Mouse (Mus musculus) MEL (cell line): Measurements from ENCODE around the gene Hipk3. TPM values are rescaled to one million over a fixed set of nuclear protein-coding genes. Genes with fewer than 3 reads are reported as not detected.

Experiments
- DNase-seq: peaks from one replicate; pipeline ENCODE4 v3.0.0; 2011; ENCODE audit warnings: low read depth, low spot score
- H3K27ac ChIP-seq: 2 replicates; pipeline ENCODE4 v1.5.1; 2012; ENCODE audit warnings: low read depth, mild to moderate bottlenecking, control low read depth, low read length, moderate library complexity; ENCODE audit not compliant: control insufficient read depth
- H3K27me3 ChIP-seq, 2 experiments: fragments of 150-350 bp in 1 of 2; sonication (generic) in 1 of 2; 2 replicates each; pipeline ENCODE4 v1.6.1; 2012; ENCODE audit warnings: low read length in 2 of 2, mild to moderate bottlenecking in 2 of 2, improper control_type of control experiment in 1 of 2, moderate library complexity in 1 of 2; ENCODE audit not compliant: insufficient read depth in 2 of 2, control insufficient read depth in 1 of 2
- H3K36me3 ChIP-seq, 2 experiments: 2 replicates each; pipeline ENCODE4 v1.6.1; 2012 to 2014; ENCODE audit warnings: low read length in 2 of 2, improper control_type of control experiment in 1 of 2, inconsistent platforms in 1 of 2, mild to moderate bottlenecking in 1 of 2; ENCODE audit not compliant: insufficient read depth in 2 of 2, control insufficient read depth in 1 of 2
- H3K4me1 ChIP-seq, 2 experiments: fragments of 150-350 bp in 1 of 2; sonication (generic) in 1 of 2; 2 replicates each; pipeline ENCODE4 v1.6.1; 2012; ENCODE audit warnings: low read length in 2 of 2, improper control_type of control experiment in 1 of 2, mild to moderate bottlenecking in 1 of 2; ENCODE audit not compliant: insufficient read depth in 2 of 2, control insufficient read depth in 1 of 2
- H3K4me3 ChIP-seq, 2 experiments: fragments of 150-350 bp in 1 of 2; sonication (generic) in 1 of 2; 2 replicates each; pipeline ENCODE4 v1.5.1; 2012; ENCODE audit warnings: low read depth in 2 of 2, low read length in 2 of 2, mild to moderate bottlenecking in 2 of 2, moderate library complexity in 2 of 2, control low read depth in 1 of 2, improper control_type of control experiment in 1 of 2; ENCODE audit not compliant: control insufficient read depth in 1 of 2, insufficient read depth in 1 of 2
- H3K79me2 ChIP-seq: 2 replicates; pipeline ENCODE4 v1.6.1; 2012; ENCODE audit warnings: mild to moderate bottlenecking, low read length, moderate library complexity; ENCODE audit not compliant: control insufficient read depth, poor library complexity, insufficient read depth
- H3K9ac ChIP-seq: 2 replicates; pipeline ENCODE4 v1.6.1; 2012; ENCODE audit warnings: low read depth, mild to moderate bottlenecking, control low read depth, low read length, moderate library complexity; ENCODE audit not compliant: control insufficient read depth, poor library complexity, severe bottlenecking
- H3K9me3 ChIP-seq: fragments of 150-350 bp; sonication (generic); replicated peaks from 2 replicates; pipeline ENCODE4 v1.6.1; 2012; ENCODE audit warnings: mild to moderate bottlenecking, low read length, improper control_type of control experiment, moderate library complexity; ENCODE audit not compliant: insufficient read depth
- CHD1 ChIP-seq: IDR thresholded peaks from 2 replicates; pipeline ENCODE4 v1.6.1; 2012; ENCODE audit warnings: low read depth, mild to moderate bottlenecking, inconsistent platforms, low read length, improper control_type of control experiment
- CHD2 ChIP-seq: IDR thresholded peaks from 2 replicates; pipeline ENCODE4 v1.6.1; 2011; ENCODE audit warnings: low read length, improper control_type of control experiment
- CTCF ChIP-seq, 3 experiments: IDR thresholded peaks in 2 of 3; conservative IDR thresholded peaks in 1 of 3; 2 replicates each; pipeline ENCODE4 v1.5.1; 2011 to 2012; ENCODE audit warnings: low read length in 3 of 3, low read depth in 2 of 3, mild to moderate bottlenecking in 2 of 3, improper control_type of control experiment in 1 of 3, inconsistent platforms in 1 of 3, mixed read lengths in 1 of 3, moderate library complexity in 1 of 3; ENCODE audit not compliant: control insufficient read depth in 1 of 3, insufficient read depth in 1 of 3, poor library complexity in 1 of 3, severe bottlenecking in 1 of 3
- EP300 ChIP-seq, 2 experiments: IDR thresholded peaks; 2 replicates each; pipeline ENCODE4 v1.6.1; 2011; ENCODE audit warnings: improper control_type of control experiment in 2 of 2, low read length in 2 of 2, low read depth in 1 of 2, mild to moderate bottlenecking in 1 of 2
- ETS1 ChIP-seq: IDR thresholded peaks from 2 replicates; pipeline ENCODE4 v1.6.1; 2012; ENCODE audit warnings: low read depth, mild to moderate bottlenecking, inconsistent platforms, low read length, improper control_type of control experiment, moderate library complexity
- GABPA ChIP-seq: IDR thresholded peaks from 2 replicates; pipeline ENCODE4 v1.6.1; 2012; ENCODE audit warnings: low read depth, mild to moderate bottlenecking, inconsistent platforms, low read length, improper control_type of control experiment, moderate library complexity
- GATA1 ChIP-seq: IDR thresholded peaks from 2 replicates; pipeline ENCODE4 v1.6.1; 2011; ENCODE audit warnings: low read depth, low read length, improper control_type of control experiment
- JUND ChIP-seq: IDR thresholded peaks from 2 replicates; pipeline ENCODE4 v1.6.1; 2011; ENCODE audit warnings: low read depth, mild to moderate bottlenecking, improper control_type of control experiment, low read length
- MAFK ChIP-seq: IDR thresholded peaks from 2 replicates; pipeline ENCODE4 v1.6.1; 2011; ENCODE audit warnings: low read depth, mild to moderate bottlenecking, low read length, improper control_type of control experiment, borderline replicate concordance
- MAX ChIP-seq: IDR thresholded peaks from 2 replicates; pipeline ENCODE4 v1.6.1; 2011; ENCODE audit warnings: low read length, improper control_type of control experiment
- MEF2A ChIP-seq: IDR thresholded peaks from 2 replicates; pipeline ENCODE4 v1.6.1; 2014; ENCODE audit warnings: low read depth, mild to moderate bottlenecking, inconsistent platforms, low read length, improper control_type of control experiment; ENCODE audit not compliant: poor library complexity, insufficient replicate concordance, severe bottlenecking; ENCODE audit errors: extremely low read depth
- POLR2AphosphoS2 ChIP-seq: IDR thresholded peaks from 2 replicates; pipeline ENCODE4 v1.6.1; 2011; ENCODE audit warnings: low read length, improper control_type of control experiment
- POLR2AphosphoS5 ChIP-seq: IDR thresholded peaks from 2 replicates; pipeline ENCODE4 v1.6.1; 2012; ENCODE audit warnings: low read depth, borderline replicate concordance, mild to moderate bottlenecking, inconsistent platforms, low read length, moderate library complexity, mixed read lengths
- TAL1 ChIP-seq: IDR thresholded peaks from 2 replicates; pipeline ENCODE4 v1.6.1; 2012; ENCODE audit warnings: mild to moderate bottlenecking, inconsistent platforms, low read length, moderate library complexity, mixed read lengths
- TBP ChIP-seq: IDR thresholded peaks from 2 replicates; pipeline ENCODE4 v1.8.0; 2011; ENCODE audit warnings: low read depth, low read length, improper control_type of control experiment
- TCF12 ChIP-seq: IDR thresholded peaks from 2 replicates; pipeline ENCODE4 v1.6.1; 2014; ENCODE audit warnings: low read depth, mild to moderate bottlenecking, inconsistent platforms, low read length, improper control_type of control experiment, moderate library complexity
- USF2 ChIP-seq, 2 experiments: IDR thresholded peaks; 2 replicates each; pipeline ENCODE4 v1.6.1; 2011 to 2012; ENCODE audit warnings: improper control_type of control experiment in 2 of 2, low read length in 2 of 2, borderline replicate concordance in 1 of 2, inconsistent platforms in 1 of 2, low read depth in 1 of 2, mild to moderate bottlenecking in 1 of 2; ENCODE audit not compliant: insufficient read depth in 1 of 2
- ZC3H11A ChIP-seq: IDR thresholded peaks from 2 replicates; pipeline ENCODE4 v1.6.1; 2012; ENCODE audit warnings: low read depth, mild to moderate bottlenecking, inconsistent platforms, low read length, improper control_type of control experiment
- ZKSCAN1 ChIP-seq: IDR thresholded peaks from 2 replicates; pipeline ENCODE4 v1.6.1; 2012; ENCODE audit warnings: low read depth, mild to moderate bottlenecking, inconsistent platforms, low read length, improper control_type of control experiment, moderate library complexity
- ZNF384 ChIP-seq: IDR thresholded peaks from 2 replicates; pipeline ENCODE4 v1.6.1; 2012; ENCODE audit warnings: low read depth, mild to moderate bottlenecking, inconsistent platforms, low read length, improper control_type of control experiment
- polyA plus RNA-seq, 2 experiments: library from polyadenylated mRNA; stranded (reverse) in 1 of 2; unstranded in 1 of 2; fragments of >175 nt in 1 of 2; fragments of >200 nt in 1 of 2; gene quantifications; 2 replicates each; pipeline versions ENCODE4 v1.2.1 to v1.2.4; 2012; ENCODE audit warnings: low replicate concordance in 2 of 2, low read depth in 1 of 2; ENCODE audit not compliant: insufficient read length in 2 of 2, insufficient read depth in 1 of 2, missing spikeins in 1 of 2
- total RNA-seq: library from RNA; depleted of rRNA; stranded (reverse); fragments of 300-350 nt; gene quantifications from 2 replicates; pipeline ENCODE4 v1.2.3, GENCODE M21; 2012

The Hipk3 gene
- total and polyA plus RNA-seq, 3 experiments, result 11.9 to 19.4 (median 17.0) TPM

GRCm38 (mm10) chr2:104419999-104420398 lies 74.2 kb downstream of the Hipk3 start:
- Histone ChIP-seq H3K4me1 (peaks cover 0 to 8% of the 10 kb centered on the region in 2 experiments; a peak in 1 of 4 replicates), H3K79me2 (no peaks in the 10 kb centered on the region), H3K9me3 (no peaks in the 10 kb centered on the region), H3K27me3 (no peaks in the 10 kb centered on the region; a peak in 1 of 4 replicates), H3K9ac (no peak overlapping the region), H3K27ac (no peak overlapping the region), H3K36me3 (no peaks in the 10 kb centered on the region; a peak in 1 of 4 replicates)
- TF ChIP-seq TAL1 (no peak), ZC3H11A (no peak), POLR2AphosphoS2 (no peak), MEF2A (no peak), TCF12 (no peak), TBP (no peak), MAFK (no peak), CTCF (IDR thresholded peaks at IDR 0.05 in 2 of 3, conservative IDR thresholded peaks at IDR 0.05 in 1 of 3; ENCODE audit: control insufficient read depth in 1 of 3, insufficient read depth in 1 of 3, low read depth in 2 of 3, low read length in 3 of 3, poor library complexity in 1 of 3, severe bottlenecking in 1 of 3) (no peak), CHD1 (no peak)
- TF ChIP-seq, all 39 proteins: peak for 0
- H3K4me3 ChIP-seq, result no peak overlapping the region
- no peak for DNase-seq

GRCm38 (mm10) chr2:104419411-104419810 lies 74.8 kb downstream of the Hipk3 start:
- H3K9me3 ChIP-seq, result no peaks in the 10 kb centered on the region
- H3K36me3 ChIP-seq, result no peaks in the 10 kb centered on the region; a peak in 1 of 4 replicates
- no peaks in the 10 kb centered on the region; a peak in 1 of 4 replicates for H3K27me3 ChIP-seq
- peaks cover 0 to 8% of the 10 kb centered on the region in 2 experiments; a peak in 1 of 4 replicates for H3K4me1 ChIP-seq
- no peak overlapping the region for H3K9ac ChIP-seq
- DNase-seq, result no peak
- H3K27ac ChIP-seq, result no peak overlapping the region
- no peak for TF ChIP-seq ETS1
- TF ChIP-seq GATA1, result no peak
- no peak for TF ChIP-seq ZKSCAN1
- no peak for TF ChIP-seq POLR2AphosphoS5
- TF ChIP-seq JUND, result no peak
- no peak for TF ChIP-seq TBP
- TF ChIP-seq CHD2, result no peak
- TF ChIP-seq EP300 (IDR thresholded peaks at IDR 0.05; ENCODE audit: low read depth in 1 of 2, low read length in 2 of 2), result no peak
- no peak for TF ChIP-seq GABPA
- no peak for TF ChIP-seq CHD1
- no peak for TF ChIP-seq USF2 (IDR thresholded peaks at IDR 0.05; ENCODE audit: borderline replicate concordance in 1 of 2, insufficient read depth in 1 of 2, low read depth in 1 of 2, low read length in 2 of 2)
- TF ChIP-seq MAX, result no peak
- TF ChIP-seq MEF2A, result no peak
- TF ChIP-seq ZC3H11A, result no peak
- TF ChIP-seq ZNF384, result no peak
- TF ChIP-seq, all 39 proteins: peak for 0
- H3K79me2 ChIP-seq, result no peaks in the 10 kb centered on the region
- no peak overlapping the region for H3K4me3 ChIP-seq
